Mouse (Mus musculus): ENCODE results near the gene Usp17la. TPM values are rescaled to one million over a fixed set of nuclear protein-coding genes. Genes with fewer than 3 reads are reported as not detected.

The Usp17la gene
- polyA plus RNA-seq, 1 experiment from 2014 or later, result not detected

Other genes starting within 250 kb of the Usp17la start
- not detected in 2 replicates for gene Olfr656, start 243.1 kb upstream of the Usp17la start, polyA plus RNA-seq (2016; fragmentation: Nextera tagmentation; extraction: Ambion mirVana)
- gene Olfr657, start 232.2 kb upstream of the Usp17la start, polyA plus RNA-seq (2016; fragmentation: Nextera tagmentation; extraction: Ambion mirVana), result not detected in 2 replicates
- not detected in 2 replicates for gene Olfr658, start 209.7 kb upstream of the Usp17la start, polyA plus RNA-seq (2016; fragmentation: Nextera tagmentation; extraction: Ambion mirVana)
- gene Olfr659, start 190.3 kb upstream of the Usp17la start, polyA plus RNA-seq (2016; fragmentation: Nextera tagmentation; extraction: Ambion mirVana), result not detected in 2 replicates
- not detected in 2 replicates for gene Olfr661, start 170.5 kb upstream of the Usp17la start, polyA plus RNA-seq (2016; fragmentation: Nextera tagmentation; extraction: Ambion mirVana)
- gene Usp17le, start 79.5 kb upstream of the Usp17la start, polyA plus RNA-seq (2016; fragmentation: Nextera tagmentation; extraction: Ambion mirVana), result not detected in 2 replicates
- not detected in 2 replicates for gene Usp17lb, start 14.4 kb upstream of the Usp17la start, polyA plus RNA-seq (2016; fragmentation: Nextera tagmentation; extraction: Ambion mirVana)
- gene Olfr665, start 21.0 kb downstream of the Usp17la start, polyA plus RNA-seq (2016; fragmentation: Nextera tagmentation; extraction: Ambion mirVana), result not detected in 2 replicates
- not detected in 2 replicates for gene Olfr666, start 38.9 kb downstream of the Usp17la start, polyA plus RNA-seq (2016; fragmentation: Nextera tagmentation; extraction: Ambion mirVana)
- not detected in 2 replicates for gene Olfr667, start 64.5 kb downstream of the Usp17la start, polyA plus RNA-seq (2016; fragmentation: Nextera tagmentation; extraction: Ambion mirVana)
- gene Olfr668, start 71.0 kb downstream of the Usp17la start, polyA plus RNA-seq (2016; fragmentation: Nextera tagmentation; extraction: Ambion mirVana), result not detected in 2 replicates
- gene Olfr669, start 77.2 kb downstream of the Usp17la start, polyA plus RNA-seq (2016; fragmentation: Nextera tagmentation; extraction: Ambion mirVana), result not detected in 2 replicates
- gene Olfr670, start 105.6 kb downstream of the Usp17la start, polyA plus RNA-seq (2016; fragmentation: Nextera tagmentation; extraction: Ambion mirVana), result not detected in 2 replicates
- not detected in 2 replicates for gene Olfr671, start 122.1 kb downstream of the Usp17la start, polyA plus RNA-seq (2016; fragmentation: Nextera tagmentation; extraction: Ambion mirVana)
- not detected in 2 replicates for gene Olfr672, start 145.0 kb downstream of the Usp17la start, polyA plus RNA-seq (2016; fragmentation: Nextera tagmentation; extraction: Ambion mirVana)
- not detected in 2 replicates for gene Olfr675, start 171.5 kb downstream of the Usp17la start, polyA plus RNA-seq (2016; fragmentation: Nextera tagmentation; extraction: Ambion mirVana)
- not detected in 2 replicates for gene Olfr676, start 175.7 kb downstream of the Usp17la start, polyA plus RNA-seq (2016; fragmentation: Nextera tagmentation; extraction: Ambion mirVana)
- gene Olfr677, start 194.4 kb downstream of the Usp17la start, polyA plus RNA-seq (2016; fragmentation: Nextera tagmentation; extraction: Ambion mirVana), result not detected in 2 replicates
- not detected in 2 replicates for gene Olfr678, start 207.5 kb downstream of the Usp17la start, polyA plus RNA-seq (2016; fragmentation: Nextera tagmentation; extraction: Ambion mirVana)
- gene Olfr679, start 224.2 kb downstream of the Usp17la start, polyA plus RNA-seq (2016; fragmentation: Nextera tagmentation; extraction: Ambion mirVana), result not detected in 2 replicates
- not detected in 2 replicates for gene Olfr680-ps1, start 235.8 kb downstream of the Usp17la start, polyA plus RNA-seq (2016; fragmentation: Nextera tagmentation; extraction: Ambion mirVana)